Mouse (Mus musculus) heart, adult 2 months (tissue): ENCODE data around the gene Ptpn6.

Experiments used
- CTCF ChIP-seq: fragments of 200-600 bp; IDR thresholded peaks from 2 replicates; pipeline ENCODE4 v1.8.1; 2022; ENCODE audit warnings: antibody characterized with exemption, mild to moderate bottlenecking, moderate library complexity
- EP300 ChIP-seq: fragments of 200-500 bp; IDR thresholded peaks from 2 replicates; pipeline ENCODE4 v1.6.1; 2011; ENCODE audit warnings: low read depth, low read length, control low read depth; ENCODE audit not compliant: insufficient read depth
- POLR2A ChIP-seq: fragments of 200-500 bp; IDR thresholded peaks from 2 replicates; pipeline ENCODE4 v1.6.1; 2011; ENCODE audit warnings: mild to moderate bottlenecking, low read depth, low read length, control low read depth; ENCODE audit not compliant: insufficient read depth

GRCm38 (mm10) chr6:124757909-124758848 lies 19.7 kb upstream of the Ptpn6 start:
- TF ChIP-seq POLR2A (peak; percentile 45; the same call in 1 of the 2 replicates), CTCF (no peak), EP300 (peak; percentile 47; the same call in 1 of the 2 replicates)
